Mouse (Mus musculus): ENCODE results near the gene Kif27.

- TF ChIP-seq POLR2A (IDR thresholded peaks at IDR 0.05; ENCODE audit: control insufficient read depth in 1 of 2, insufficient read depth in 1 of 2, low read depth in 1 of 2, low read length in 2 of 2, poor library complexity in 1 of 2) (no peak), CTCF (IDR thresholded peaks at IDR 0.05 in 2 of 3, conservative IDR thresholded peaks at IDR 0.05 in 1 of 3; ENCODE audit: control insufficient read depth in 1 of 3, insufficient read depth in 1 of 3, low read depth in 2 of 3, low read length in 3 of 3, poor library complexity in 1 of 3, severe bottlenecking in 1 of 3) (no peak), GABPA (IDR thresholded peaks at IDR 0.05; ENCODE audit: low read depth, low read length) (no peak)
These were observed 51.5 kb downstream of the Kif27 start for GRCm38 (mm10) chr13:58307453-58307852.
